Mouse (Mus musculus): ENCODE results near the gene Nectin1. TPM values are rescaled to one million over a fixed set of nuclear protein-coding genes. Genes with fewer than 3 reads are reported as not detected.
A peak's percentile ranks its signal among the peaks of the same experiment; 100 is the strongest.

The Nectin1 gene
- polyA plus RNA-seq, 1 experiment from 2014 or later, result 1.5 TPM

DNA sequence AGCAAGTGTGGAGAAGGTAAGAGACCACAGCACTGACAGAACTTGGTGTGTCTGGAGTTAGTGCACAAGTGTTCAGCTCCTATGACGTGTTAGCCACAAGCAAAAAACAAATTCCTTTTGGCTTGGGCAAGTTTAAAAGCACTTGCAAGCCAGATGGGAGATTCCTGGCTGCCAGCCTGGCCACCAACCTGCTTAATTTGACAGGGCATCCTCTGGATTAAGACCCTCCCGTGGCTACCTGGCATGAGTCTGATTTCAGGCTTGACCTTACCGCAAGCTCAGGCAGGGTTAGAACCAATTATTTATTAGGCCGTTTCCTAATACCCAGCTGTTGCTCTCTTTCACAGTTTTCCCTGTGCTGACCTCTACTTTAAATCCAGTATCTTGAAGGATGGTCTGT lies 1.7 kb upstream of the Nectin1 start:
- Histone ChIP-seq H3K4me2 (no peak overlapping the region), H3K27ac (replicated peaks) (no peak overlapping the region), H3K4me1 (peaks cover 40% of the 10 kb centered on the region), H3K9me3 (no peaks in the 10 kb centered on the region), H3K36me3 (no peaks in the 10 kb centered on the region), H3K4me3 (no peak overlapping the region), H3K27me3 (replicated peaks) (peaks cover 39% of the 10 kb centered on the region), H3K9ac (no peak overlapping the region)
- 83% methylated on average over 4 of the region's 4 CpGs for WGBS
- no peak for ATAC-seq (ENCODE audit: extremely low read depth, insufficient number of reproducible peaks, low FRiP score, low TSS enrichment)

DNA sequence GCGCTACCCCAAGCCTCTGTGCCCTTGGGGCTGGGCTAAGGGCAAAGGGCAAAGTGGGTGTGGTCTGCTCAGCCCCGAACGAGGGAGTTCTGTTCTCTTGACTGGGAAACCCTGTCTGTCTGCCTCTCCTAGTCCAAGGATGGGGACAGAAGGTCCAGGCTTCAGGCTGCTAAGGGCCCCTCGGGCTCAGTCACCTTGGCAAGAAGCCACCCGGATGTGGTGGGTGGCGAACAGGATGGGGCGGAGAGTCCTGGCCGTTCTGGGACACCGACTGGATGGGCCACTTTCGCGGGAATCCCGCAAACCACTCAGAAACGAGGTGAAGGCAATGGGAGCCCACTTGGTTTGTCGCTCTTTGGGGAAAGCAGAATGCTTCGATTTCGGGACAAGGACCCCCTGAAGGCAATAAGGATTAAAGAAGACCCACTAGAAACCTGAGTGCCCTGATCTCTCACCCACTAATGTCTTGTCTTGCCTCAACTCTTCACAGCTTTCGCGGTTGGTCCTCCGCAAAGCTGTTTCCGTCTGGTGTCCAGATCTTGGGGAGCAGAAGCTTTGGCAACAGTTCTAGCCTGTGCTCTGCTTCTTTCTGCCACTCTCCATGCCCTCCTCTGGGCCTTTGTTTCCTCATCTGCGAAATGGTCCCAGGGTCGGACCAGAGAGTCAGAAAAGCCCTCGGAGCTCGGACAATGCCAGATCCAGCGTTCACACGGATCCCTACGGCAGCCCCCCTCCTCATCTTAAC lies 710 bp upstream of the Nectin1 start:
- H3K4me2 ChIP-seq, result peak overlapping the region; percentile 97
- H3K27me3 ChIP-seq (replicated peaks), result peaks cover 43% of the 10 kb centered on the region
- no peaks in the 10 kb centered on the region for H3K36me3 ChIP-seq
- H3K9me3 ChIP-seq, result no peaks in the 10 kb centered on the region
- 1% methylated on average over 27 of the region's 27 CpGs for WGBS
- H3K4me1 ChIP-seq, result peaks cover 30% of the 10 kb centered on the region
- no peak for ATAC-seq (ENCODE audit: extremely low read depth, insufficient number of reproducible peaks, low FRiP score, low TSS enrichment)
- peak overlapping the region; percentile 87 for H3K9ac ChIP-seq
- H3K27ac ChIP-seq (replicated peaks), result peak overlapping the region; percentile 41
- peak overlapping the region; percentile 78 for H3K4me3 ChIP-seq

DNA sequence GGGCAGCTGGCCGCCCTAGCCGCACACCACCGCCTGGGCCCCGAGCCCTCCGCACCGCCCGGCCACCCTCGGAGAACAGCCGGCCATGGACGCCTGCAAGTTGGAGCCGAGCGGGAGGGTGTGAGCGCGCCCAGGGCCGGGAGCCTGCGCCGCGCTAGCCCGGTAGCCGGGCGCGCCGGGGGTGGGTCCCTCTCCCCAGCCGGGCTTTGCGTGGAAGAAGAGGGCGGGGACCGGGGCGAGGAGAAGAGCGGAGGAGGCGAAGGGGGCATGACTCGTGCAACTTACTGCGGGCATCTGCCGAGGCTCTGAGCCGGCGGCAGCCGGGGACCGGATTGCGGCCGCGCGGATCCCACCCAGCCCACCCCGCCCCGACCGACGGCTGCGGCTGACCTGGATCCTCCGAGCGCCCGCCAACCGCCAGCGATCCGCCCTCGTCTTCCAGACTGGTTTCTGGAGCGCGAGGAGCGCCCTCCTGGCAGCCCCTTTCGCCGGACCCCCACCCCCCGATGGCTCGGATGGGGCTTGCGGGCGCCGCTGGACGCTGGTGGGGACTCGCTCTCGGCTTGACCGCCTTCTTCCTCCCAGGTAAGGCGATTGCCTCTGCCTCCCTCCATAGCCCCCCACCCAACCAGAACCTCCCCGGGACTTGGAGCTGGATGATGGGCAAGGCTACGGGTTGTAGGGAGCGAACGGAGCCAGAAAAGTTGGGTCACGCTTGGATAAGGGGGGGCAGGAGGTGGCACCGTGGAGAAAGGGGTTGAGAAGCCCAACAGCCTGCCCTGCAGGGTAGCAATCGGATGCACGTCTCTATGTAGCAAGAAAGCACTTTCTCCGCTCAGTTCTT lies 576 bp downstream of the Nectin1 start:
- H3K27ac ChIP-seq (replicated peaks), result peak overlapping the region; percentile 81
- ATAC-seq (ENCODE audit: extremely low read depth, insufficient number of reproducible peaks, low FRiP score, low TSS enrichment), result peak; percentile 38; the same call in 1 of the 2 replicates
- peak overlapping the region; percentile 78 for H3K4me3 ChIP-seq
- H3K9me3 ChIP-seq, result no peaks in the 10 kb centered on the region
- 1% methylated on average over 67 of the region's 77 CpGs for WGBS
- H3K27me3 ChIP-seq (replicated peaks), result peaks cover 32% of the 10 kb centered on the region
- peaks cover 27% of the 10 kb centered on the region for H3K4me1 ChIP-seq
- peak overlapping the region; percentile 87 for H3K9ac ChIP-seq
- H3K4me2 ChIP-seq, result peak overlapping the region; percentile 97
- H3K36me3 ChIP-seq, result no peaks in the 10 kb centered on the region

DNA sequence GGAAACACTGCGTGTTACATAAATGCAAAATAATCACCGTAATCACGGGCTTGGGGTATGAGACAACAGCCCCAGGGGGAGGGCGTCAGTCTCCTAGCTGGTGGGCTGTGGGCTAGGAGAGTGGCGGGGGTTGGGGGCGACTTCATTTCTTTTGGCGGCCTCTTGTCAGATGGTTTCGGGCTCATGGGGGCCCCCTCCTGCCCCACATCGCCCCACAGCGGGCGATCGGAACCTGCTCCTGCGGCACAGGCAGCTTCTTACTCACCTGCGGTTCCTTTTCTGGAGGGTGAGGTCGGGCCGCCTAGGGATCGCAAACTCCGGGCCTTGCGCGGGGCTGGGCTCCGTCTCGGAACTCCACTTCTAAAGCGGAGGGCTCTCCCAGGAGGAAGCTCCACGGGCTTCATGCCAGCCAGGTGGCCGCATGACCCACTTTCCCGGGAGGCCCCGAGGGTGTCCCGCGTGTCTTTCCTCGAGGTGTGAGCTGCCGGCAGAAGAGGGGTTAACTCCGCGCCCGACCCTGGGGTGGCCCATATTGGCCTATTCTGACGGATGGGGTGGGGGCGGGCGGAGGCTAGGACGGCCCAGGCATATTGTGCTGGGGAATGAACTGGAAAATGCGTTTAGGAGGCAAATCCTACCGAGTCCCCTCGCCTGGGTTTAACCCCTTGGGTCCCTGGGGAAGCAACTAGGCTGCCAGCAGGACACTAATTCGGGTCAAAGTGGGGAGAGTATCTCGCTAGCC lies 1.4 kb downstream of the Nectin1 start:
- H3K27me3 ChIP-seq (replicated peaks), result peaks cover 29% of the 10 kb centered on the region
- no peak for ATAC-seq (ENCODE audit: extremely low read depth, insufficient number of reproducible peaks, low FRiP score, low TSS enrichment)
- H3K9me3 ChIP-seq, result no peaks in the 10 kb centered on the region
- under 1% methylated on average over 42 of the region's 43 CpGs for WGBS
- no peaks in the 10 kb centered on the region for H3K36me3 ChIP-seq
- H3K4me3 ChIP-seq, result peak overlapping the region; percentile 78
- H3K9ac ChIP-seq, result peak overlapping the region; percentile 87
- H3K4me2 ChIP-seq, result peak overlapping the region; percentile 97
- H3K4me1 ChIP-seq, result peaks cover 27% of the 10 kb centered on the region
- no peak overlapping the region for H3K27ac ChIP-seq (replicated peaks)

DNA sequence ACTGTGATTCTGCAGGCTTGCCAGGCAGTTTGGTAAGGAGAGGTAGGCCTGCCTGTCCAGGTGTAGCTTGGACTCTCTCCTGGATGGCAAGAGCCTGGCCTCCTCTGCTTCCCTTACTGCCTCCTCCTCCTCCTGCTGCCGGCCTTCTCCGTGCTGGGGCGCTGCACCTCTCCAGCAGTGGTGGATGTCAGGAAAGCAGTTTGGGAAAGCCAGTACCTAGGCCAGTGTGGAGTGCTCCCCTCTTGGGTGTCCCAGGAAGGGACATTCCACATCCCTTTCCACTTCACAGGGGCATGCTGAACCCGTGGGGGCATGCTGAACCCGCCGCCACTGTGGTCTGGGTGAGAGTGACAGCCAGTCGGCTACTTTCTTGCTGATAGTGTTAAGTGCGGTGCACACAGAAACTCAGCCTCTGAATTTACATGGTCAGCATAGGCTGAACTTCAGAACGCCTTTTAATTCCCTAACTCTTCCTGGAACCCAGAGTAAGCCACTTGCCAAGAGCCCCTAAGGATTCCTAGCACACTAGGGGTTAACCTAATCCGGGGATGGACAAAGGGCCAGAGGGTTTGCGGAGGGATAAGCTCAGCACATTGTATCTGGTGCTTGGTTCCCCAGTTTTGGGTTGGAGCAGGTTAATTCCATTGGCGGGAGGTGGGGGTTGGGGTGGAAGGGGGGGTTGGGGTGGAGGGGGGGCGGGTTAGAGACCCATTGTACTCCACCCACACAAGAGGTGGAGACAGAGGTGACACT lies 2.3 kb downstream of the Nectin1 start:
- no peaks in the 10 kb centered on the region for H3K9me3 ChIP-seq
- no peak overlapping the region for H3K27ac ChIP-seq (replicated peaks)
- no peaks in the 10 kb centered on the region for H3K36me3 ChIP-seq
- H3K4me3 ChIP-seq, result peak overlapping the region; percentile 78
- H3K9ac ChIP-seq, result peak overlapping the region; percentile 87
- WGBS, result 11% methylated on average over 13 of the region's 13 CpGs
- peaks cover 28% of the 10 kb centered on the region for H3K27me3 ChIP-seq (replicated peaks)
- peak overlapping the region; percentile 97 for H3K4me2 ChIP-seq
- ATAC-seq (ENCODE audit: extremely low read depth, insufficient number of reproducible peaks, low FRiP score, low TSS enrichment), result no peak
- H3K4me1 ChIP-seq, result peaks cover 27% of the 10 kb centered on the region

DNA sequence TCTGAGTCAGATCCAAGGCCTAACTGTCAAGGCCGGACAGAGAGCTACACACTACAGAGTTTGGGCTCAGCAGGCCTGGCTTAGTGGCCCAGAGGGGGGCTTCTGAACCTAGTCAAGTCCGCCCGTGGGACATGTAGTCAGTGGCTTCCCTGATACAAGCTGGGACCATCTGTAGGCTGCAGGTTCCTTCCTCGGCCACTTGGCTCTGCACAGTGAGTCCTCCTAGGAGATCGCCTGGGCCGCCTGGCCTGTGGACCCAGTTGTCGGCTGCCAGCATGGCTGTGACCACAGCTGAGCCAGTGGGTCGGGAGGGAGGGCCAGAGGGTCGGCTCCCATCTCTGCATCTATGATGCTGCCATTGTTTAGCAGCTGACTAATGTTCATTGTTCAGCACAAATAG lies 3.9 kb downstream of the Nectin1 start:
- ATAC-seq (ENCODE audit: extremely low read depth, insufficient number of reproducible peaks, low FRiP score, low TSS enrichment), result no peak
- Histone ChIP-seq H3K9ac (no peak overlapping the region), H3K4me1 (peaks cover 27% of the 10 kb centered on the region), H3K4me3 (no peak overlapping the region), H3K36me3 (no peaks in the 10 kb centered on the region), H3K9me3 (no peaks in the 10 kb centered on the region), H3K27ac (replicated peaks) (no peak overlapping the region), H3K4me2 (no peak overlapping the region), H3K27me3 (replicated peaks) (peaks cover 28% of the 10 kb centered on the region)
- 72% methylated on average over 9 of the region's 9 CpGs for WGBS

DNA sequence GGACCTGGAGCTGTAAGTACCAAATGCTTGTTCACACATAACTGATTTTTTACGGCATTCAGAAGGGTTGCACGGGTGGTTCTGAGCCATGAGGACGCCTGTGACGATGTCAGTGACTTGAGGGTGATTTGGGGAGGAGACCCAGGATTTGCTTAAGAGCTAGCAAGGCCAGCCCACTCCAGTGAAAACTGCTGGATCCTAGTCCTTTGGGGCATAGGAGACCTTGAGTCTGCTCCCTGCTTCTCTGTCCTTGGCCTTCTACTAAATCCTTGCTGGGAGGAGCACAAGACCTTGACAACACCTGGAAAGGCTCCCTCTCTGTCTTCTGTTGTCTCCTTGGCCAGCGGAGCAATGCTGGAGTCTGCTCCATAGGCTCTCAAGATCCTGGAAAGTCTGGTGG lies 4.7 kb downstream of the Nectin1 start:
- ATAC-seq (ENCODE audit: extremely low read depth, insufficient number of reproducible peaks, low FRiP score, low TSS enrichment), result no peak
- WGBS, result 82% methylated on average over 5 of the region's 5 CpGs
- Histone ChIP-seq H3K4me3 (no peak overlapping the region), H3K27me3 (replicated peaks) (peaks cover 28% of the 10 kb centered on the region), H3K9me3 (no peaks in the 10 kb centered on the region), H3K27ac (replicated peaks) (no peak overlapping the region), H3K4me2 (no peak overlapping the region), H3K9ac (no peak overlapping the region), H3K36me3 (no peaks in the 10 kb centered on the region), H3K4me1 (peaks cover 20% of the 10 kb centered on the region)

DNA sequence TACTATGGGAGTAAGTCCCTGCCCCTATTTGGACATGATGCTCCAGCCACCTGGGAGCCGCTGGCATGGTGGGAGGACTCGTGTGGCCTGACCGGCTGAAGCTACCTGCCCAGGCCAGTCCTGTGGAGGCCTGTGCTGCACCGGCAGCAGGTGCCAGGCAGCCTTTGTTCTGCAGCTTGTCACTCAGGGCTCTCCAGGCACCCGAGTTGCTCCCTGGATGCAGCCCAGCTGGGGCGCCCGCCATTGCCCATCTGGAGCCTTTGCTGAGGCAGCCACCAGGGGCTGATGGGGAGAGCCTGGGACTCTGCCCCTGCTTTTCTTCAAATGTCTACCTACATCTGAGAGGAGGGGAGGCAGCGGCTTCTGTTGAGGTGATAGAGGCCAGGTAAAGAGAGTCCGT lies 6.3 kb downstream of the Nectin1 start:
- 76% methylated on average over 9 of the region's 9 CpGs for WGBS
- H3K9ac ChIP-seq, result no peak overlapping the region
- no peaks in the 10 kb centered on the region for H3K9me3 ChIP-seq
- peaks cover 28% of the 10 kb centered on the region for H3K27me3 ChIP-seq (replicated peaks)
- no peak overlapping the region for H3K4me2 ChIP-seq
- H3K36me3 ChIP-seq, result no peaks in the 10 kb centered on the region
- H3K4me3 ChIP-seq, result no peak overlapping the region
- peaks cover 24% of the 10 kb centered on the region for H3K4me1 ChIP-seq
- ATAC-seq (ENCODE audit: extremely low read depth, insufficient number of reproducible peaks, low FRiP score, low TSS enrichment), result no peak
- H3K27ac ChIP-seq (replicated peaks), result no peak overlapping the region

DNA sequence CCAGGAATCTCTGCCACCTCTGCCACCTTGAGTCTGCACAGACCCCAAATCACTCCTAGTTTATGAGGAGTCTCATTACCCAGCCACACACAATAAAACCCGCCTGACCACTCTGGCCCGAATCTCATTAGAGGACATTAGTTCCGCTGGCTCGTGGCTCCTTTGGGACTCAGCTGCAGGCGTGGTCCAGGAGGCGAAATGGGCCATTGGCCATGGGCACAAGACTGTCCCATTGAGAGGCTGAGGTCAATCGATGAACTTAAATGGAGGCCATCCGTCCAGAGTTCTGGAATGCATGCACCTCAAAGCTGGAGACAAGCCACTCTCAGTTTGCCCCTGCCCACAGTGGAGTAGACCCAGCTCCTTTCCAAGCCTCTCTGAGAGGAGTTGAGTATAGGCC lies 7.3 kb downstream of the Nectin1 start:
- Histone ChIP-seq H3K27me3 (replicated peaks) (peaks cover 21% of the 10 kb centered on the region), H3K4me1 (peaks cover 24% of the 10 kb centered on the region), H3K36me3 (no peaks in the 10 kb centered on the region), H3K9ac (no peak overlapping the region), H3K9me3 (no peaks in the 10 kb centered on the region), H3K4me2 (no peak overlapping the region), H3K27ac (replicated peaks) (no peak overlapping the region), H3K4me3 (no peak overlapping the region)
- 82% methylated on average over 8 of the region's 8 CpGs for WGBS
- no peak for ATAC-seq (ENCODE audit: extremely low read depth, insufficient number of reproducible peaks, low FRiP score, low TSS enrichment)

DNA sequence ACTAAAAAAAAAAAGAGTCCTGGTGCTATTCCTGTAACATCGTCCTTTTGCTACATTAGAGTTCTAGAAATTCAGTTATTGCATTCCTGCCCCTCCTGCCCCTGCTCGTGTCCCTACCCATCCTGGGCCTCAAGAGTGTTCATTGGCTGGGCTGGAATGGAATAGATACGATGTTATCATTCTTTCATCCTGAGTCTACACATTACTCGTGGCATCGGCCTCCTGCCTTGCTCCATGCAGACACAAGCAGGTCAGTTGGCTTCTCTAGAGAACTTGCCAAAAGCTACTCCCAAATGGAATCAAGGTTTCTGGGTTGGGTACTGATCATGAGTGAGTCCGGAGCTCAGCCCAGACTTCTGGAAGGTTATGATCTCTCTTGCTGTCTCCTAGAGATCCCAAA lies 9.7 kb downstream of the Nectin1 start:
- WGBS, result 56% methylated on average over 6 of the region's 6 CpGs

More for the DNA sequence above, 9.7 kb downstream of the Nectin1 start:
- no peak for ATAC-seq (ENCODE audit: extremely low read depth, insufficient number of reproducible peaks, low FRiP score, low TSS enrichment)
- H3K9me3 ChIP-seq, result no peaks in the 10 kb centered on the region
- no peak overlapping the region for H3K4me3 ChIP-seq
- peaks cover 6% of the 10 kb centered on the region; the same call in 1 of the 2 replicates for H3K27me3 ChIP-seq (replicated peaks)
- H3K36me3 ChIP-seq, result no peaks in the 10 kb centered on the region
- peaks cover 42% of the 10 kb centered on the region for H3K4me1 ChIP-seq
- no peak overlapping the region for H3K27ac ChIP-seq (replicated peaks)
- no peak overlapping the region for H3K4me2 ChIP-seq
- H3K9ac ChIP-seq, result no peak overlapping the region

Data from heart, embryonic 13.5 days (tissue).